Mouse (Mus musculus) thymus, postnatal 36 days (tissue): ENCODE results near the gene Samd8.

Experiments
- DNase-seq, 2 experiments: peaks; one replicate each; pipeline ENCODE4 v3.0.0; 2022; ENCODE audit warnings: mixed read lengths in 2 of 2

Samd8 gene

DNA sequence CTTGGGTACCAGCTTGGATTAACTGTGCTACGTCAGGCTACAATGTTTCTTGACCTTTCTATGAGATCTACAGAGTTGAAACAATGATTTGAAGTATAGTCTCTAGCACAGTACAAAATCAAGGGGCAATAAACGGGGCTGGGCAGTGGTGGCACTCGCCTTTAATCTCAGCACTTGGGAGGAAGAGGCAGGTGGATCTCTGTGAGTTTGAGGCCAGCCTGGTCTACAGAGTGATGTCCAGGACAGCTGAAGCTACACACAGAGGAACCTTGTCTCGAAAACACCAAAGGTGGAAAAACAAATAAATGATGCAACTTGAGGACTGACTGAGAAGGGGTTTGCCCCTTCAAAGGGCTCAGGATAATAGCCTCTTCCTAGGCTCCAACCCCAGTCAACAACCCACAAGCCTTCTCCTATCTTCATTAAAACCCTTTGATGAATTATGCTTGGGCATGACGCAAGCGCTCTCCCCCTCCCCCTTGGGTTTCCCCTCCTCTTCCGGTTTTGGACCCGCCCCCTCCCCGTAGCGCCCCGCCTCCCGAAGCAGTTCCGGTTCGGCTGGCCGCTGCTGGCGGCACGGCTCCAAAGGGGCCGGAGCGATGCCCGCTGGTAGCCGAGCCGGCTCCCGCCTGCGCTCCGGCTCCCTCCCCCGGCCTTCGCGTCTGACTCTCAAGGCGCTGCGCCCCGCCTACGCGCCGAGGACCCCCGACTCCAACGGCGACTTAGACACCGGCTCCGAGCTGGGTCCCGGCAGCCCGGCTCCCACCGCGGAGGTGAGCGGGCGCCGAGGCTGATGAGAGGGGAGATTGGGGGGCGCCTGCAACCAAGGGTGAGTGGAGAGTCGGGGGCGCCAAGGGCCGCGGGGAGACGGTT, at the start of gene Samd8:
Gene Samd8 (plus strand): TSS at position 524 of the 873 bp plus-strand sequence.
- DNase-seq, result peak; percentile 77 to 80

- DNase-seq, result no peak
Observed at GRCm38 (mm10) chr14:21702691-21703090, 47.6 kb upstream of the Samd8 start.

GRCm38 (mm10) chr14:21703255-21703654, 47.1 kb upstream of the Samd8 start:
- DNase-seq, result no peak

DNA sequence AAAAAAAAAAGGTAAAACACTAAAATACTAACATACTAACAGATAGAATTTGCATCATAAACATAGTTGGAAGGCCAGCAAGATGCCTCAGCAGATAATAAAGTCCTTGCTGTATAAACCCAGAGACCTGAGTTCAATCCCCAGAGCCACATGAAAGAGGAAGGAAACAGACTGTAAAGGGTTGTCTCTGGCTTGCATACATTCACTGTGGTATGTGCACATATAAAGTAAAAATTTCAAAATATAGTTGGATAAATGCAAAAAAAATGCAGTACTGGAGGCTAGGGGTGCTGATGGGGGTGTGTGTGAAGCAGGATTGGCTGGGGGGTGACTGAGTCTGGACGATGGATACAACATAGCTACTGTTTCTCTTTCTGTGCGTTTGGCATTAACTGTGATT, 44.9 kb upstream of the Samd8 start:
- DNase-seq, result no peak

DNA sequence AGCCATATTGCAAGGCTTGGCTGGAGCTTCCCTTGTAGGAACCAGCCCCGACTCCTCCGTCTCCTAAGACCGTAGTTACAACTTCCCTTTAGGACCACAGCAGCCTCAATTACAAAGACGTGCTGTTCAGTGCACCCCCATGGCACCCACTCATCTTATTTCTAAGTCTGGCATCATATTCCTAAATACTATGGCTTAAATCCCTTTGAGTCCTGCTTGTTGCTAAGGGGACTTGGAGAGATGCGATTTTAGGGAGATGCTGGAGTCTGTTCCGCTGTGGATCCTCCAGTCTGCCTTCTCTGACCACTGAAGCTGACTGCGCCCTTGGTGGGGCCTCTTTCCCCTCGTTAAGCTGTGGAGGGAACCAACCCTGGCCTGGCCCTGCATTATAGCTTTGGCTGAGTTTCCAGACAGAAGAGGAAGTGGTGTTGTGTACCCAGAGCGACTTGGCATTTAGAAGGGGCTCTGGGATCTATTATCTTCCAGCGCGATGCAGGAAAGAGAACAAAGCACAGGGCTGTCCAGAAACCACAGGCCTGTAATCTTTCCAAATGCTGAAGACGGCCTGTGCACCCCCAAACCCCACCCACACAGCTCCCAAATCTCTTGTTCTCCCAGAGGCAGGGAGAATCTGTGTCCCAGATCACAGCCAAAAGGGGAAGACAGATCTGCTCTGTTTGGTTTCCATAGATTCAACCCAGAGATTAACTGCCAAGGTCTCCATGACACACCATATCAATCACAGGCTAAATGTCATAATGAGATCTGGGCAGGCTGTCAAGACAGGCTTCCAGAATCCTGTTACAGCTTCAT, 43.4 kb upstream of the Samd8 start:
- DNase-seq, result no peak

GRCm38 (mm10) chr14:21709545-21709944, 40.8 kb upstream of the Samd8 start:
- DNase-seq, result no peak

DNA sequence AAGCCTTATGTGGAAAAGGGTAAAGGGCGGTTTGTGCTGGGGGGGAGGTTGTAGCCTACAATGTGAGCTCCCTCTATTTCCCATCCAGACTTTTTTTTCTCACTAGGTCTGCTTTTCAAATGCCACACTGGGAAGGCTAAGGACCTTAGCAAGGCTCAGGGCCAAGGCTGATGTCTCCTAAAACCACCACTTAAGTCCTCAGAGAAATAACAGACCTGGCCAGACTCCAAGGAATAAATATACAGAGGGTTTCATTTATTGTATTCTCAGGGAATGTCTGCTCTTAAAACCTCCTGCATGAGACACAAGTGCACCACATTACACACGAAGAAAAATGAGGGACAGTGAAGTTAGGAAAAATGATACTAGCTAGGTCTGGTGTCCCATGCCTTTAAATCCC, 39.1 kb upstream of the Samd8 start:
- no peak for DNase-seq

GRCm38 (mm10) chr14:21714486-21714885, 35.8 kb upstream of the Samd8 start, which contains the start of gene Dupd1:
Gene Dupd1, minus strand, starts transcription at chr14:21714576.
- DNase-seq, result no peak

DNA sequence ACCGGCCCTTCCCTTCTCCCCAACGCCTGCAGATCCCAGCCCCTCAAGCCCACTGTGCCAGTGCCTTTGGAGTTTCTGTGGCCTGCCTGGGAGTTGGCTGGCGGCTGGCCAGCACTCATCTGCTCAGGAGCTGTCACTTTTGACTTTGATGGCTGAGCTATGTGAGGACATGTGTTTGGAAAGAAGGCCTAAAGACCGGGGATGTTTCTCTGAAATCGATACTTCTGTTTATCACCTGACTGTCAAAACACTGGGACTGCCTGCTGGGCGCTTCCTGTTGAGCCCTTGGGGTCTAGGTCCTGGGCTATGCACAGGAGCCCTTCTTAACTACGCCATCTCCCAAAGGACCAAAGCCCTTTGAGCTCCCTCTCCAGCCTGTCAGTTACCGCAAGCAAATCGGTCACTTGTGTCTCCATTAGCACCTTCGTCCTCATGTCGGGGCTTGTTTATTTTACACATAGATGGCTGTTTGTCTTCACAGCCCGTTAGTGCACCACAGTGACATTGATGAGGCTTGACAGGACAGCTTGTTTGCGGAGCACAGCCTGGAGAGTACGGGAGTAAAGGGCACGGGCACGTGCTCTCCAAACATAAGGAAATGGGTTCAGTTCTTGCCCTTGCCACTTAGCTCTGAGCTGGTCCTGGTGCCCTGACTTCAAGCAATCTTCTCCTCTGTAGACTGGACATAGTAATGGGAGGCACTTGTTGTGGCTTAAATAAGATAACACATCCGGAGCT, 30.5 kb upstream of the Samd8 start:
- no peak for DNase-seq

- DNase-seq, result no peak
Observed at GRCm38 (mm10) chr14:21720430-21721205, 29.7 kb upstream of the Samd8 start.

DNA sequence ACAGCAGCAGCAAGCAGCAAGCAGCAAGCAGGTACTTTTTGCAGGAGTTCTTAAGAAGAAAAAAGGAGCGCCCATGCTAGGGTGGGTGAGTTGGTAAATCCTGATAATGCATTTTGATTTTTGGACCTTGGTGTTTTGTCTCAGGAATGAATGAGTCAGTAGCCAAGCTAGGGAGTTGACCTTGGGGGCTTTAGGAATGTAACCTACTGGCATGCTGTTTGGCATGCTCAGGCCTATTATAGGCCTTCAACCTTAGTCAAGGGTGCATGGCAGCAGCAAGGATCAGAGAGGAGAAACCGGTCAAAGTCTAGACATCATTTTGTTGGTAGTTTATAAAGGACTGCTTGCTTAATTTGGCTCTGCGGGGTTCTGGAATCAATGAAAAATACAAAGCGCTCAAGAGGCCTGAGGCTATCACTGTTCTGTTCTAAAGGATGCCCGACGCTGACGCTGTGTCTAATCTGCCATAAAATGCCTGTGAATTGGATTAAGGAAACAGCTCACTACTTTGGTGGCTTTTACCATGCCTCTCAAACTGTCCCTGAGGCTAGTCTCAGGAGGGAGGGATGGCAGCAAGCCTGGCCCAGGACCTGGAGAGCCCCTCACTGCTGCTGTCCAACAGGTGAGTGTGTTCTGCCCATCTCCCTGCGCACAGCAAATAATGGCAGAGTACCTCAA, 28.2 kb upstream of the Samd8 start:
- DNase-seq, result no peak

DNA sequence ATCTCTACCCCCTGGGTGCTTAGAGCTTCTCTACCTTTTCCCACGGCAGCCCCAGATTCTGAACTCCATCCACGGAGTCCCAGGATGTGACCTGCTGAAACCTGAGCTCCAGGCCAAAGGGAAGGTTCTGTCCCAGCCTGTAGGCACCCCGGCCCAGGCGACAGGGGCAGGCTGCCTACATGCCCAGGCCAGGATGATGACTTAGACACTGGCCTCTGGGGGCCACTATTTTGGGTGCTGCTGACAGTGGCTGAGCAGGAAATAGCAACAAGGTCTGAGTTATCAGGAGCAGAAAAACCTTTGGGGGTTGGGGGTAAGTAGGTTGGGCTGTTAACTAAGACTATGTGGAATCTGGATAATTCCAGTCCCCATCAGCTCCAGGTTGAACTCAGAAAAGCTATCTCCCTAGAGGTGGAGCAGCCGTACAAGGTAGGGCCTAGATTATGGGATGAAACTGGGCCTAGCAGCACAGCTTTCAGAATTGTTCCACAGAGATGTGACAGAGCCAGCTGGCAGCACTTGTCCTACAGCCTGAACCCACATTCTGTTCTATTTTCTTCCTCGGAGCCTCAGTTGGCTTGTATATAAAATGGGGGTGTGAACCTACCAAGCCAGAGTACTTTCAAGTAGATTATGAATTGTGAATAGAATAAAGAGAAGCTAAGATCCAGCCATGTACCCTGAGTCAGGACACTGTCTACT, 21.1 kb upstream of the Samd8 start:
- no peak for DNase-seq

DNA sequence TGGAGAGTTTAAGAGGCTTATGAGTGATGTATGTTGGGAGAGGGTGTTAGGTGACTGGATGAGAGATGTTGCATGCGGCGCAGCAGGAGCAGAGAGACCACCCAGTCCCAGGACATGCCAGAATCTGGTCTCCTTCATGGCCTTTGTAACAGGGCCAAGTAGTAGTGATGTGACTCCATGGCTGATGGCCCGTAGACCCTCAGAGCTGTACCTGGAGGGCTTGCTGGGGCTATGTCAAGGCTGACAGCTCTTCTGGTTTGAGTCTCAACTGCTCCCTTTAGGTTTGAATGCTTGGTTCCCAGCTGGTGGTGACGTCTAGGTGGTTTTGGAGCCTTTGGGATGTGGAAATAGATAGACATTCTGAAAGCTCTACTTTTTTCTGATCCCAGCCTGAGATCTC, 20.4 kb upstream of the Samd8 start:
- no peak for DNase-seq

DNA sequence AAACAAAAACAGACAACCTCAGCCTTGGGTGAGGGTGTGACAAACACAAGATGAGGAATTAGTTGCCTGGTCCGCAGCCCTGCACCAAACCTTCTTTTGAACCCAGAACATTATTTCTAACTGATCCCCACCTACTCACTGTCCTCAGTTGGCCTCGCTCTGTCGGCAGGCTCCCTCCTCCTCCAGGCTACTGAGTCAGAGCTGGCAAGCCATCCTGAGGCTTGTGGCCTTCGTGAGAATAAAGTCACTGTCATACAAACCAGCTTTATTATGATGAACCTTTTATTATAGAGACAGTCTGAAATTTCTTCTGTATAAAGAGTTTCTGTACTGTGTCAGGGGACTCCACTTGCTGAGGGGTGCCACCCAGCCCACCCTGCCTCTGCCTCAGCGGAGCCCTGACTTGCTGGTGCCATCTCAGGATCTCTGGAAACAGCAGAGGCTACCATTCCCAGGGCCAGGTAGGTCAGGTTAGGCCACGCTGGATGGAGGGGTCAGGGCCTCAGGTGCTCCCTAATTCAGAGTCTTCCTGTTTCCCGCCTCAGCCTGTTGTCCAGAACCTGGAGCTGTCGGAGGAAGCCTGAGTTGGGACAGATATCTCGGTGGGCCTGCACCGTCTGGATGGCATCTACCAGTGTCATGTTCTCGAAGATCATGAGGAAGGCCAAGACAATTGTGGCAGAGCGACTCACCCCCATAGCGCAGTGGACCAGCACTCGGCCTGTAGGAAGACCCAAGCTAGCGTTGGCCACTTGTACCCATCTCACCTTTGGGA, 17.0 kb upstream of the Samd8 start:
- no peak for DNase-seq

GRCm38 (mm10) chr14:21740345-21740744, 10.0 kb upstream of the Samd8 start:
- DNase-seq, result no peak

GRCm38 (mm10) chr14:21741314-21741713, 9.0 kb upstream of the Samd8 start:
- DNase-seq, result no peak

DNA sequence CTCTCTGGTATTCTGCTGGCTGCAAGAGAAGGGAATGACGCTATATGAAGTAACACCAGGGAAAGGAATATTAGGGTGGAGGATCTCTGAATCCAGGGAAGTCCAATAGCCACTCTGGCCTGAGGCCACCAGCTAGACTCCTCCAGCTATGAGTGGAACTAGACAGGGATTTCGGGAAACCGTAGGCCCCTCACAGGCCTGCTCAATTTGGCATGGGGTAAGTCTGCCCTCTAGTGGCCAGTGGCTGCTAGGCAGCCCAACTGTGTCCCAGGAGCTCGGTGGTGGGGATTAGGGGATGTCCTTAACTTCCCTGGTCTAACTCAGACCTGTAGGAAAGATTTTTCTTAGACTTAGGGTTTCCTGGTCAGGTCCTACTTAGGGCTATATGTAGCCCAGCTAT, 8.5 kb upstream of the Samd8 start:
- DNase-seq, result peak; percentile 61 to 71

DNA sequence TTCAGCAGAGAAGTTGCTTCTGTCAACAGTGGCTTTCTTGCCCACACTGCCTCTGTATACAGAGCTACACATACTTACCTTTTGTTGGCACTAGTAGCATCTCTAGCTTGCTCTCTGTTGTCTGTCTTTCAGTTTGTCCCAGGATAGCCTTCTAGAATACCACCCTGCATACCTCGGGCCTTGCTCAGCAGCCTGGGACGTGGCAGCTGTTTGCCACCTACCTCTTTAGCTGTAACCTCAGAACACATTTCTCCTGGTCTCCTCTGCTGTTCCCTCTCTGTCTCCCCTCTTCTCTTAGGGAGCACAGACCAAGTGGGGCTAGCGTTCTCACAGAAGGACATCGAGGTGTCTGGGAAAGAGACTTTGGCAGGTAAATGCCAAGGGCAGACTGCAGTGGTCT, 7.9 kb upstream of the Samd8 start:
- no peak for DNase-seq

DNA sequence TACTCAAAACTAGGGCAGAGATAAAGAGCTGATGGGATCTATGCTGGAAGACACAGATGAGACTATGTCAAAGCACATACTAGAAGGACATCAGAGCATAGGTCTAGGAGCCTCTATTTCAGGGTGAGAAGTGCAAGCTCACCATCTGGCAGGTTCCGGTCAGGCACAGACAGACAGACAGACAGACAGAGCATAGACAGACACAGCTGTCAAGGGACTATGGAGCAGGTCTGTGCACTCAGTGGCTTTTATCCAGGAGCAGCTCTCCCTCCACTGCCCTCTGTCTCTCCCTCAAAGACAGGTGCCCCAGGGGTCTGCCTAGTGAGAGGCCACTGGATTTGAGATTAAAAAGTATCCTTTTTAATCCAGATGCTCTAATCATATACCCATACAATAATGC, 6.2 kb upstream of the Samd8 start:
- no peak for DNase-seq

DNA sequence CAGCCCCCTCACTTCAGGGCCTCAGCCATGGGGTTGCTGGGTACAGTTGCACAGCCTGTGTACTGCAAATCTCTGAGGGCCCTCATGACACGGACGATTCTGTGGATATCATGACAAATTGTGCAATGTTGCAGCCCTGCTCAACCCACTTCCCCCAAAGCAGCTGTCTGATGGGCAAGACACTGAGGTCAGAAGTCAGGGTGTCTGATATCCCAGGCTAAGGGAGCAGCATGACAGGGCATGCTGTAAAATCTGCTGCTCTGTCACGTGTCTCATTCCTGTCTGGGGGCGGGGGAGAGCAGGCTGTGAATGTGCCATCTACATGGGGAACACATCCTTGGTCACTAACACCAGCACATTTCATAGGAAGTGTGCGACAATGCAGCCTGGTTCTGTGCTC, 5.2 kb upstream of the Samd8 start:
- no peak for DNase-seq
